Mouse (Mus musculus) lung, adult 2 months (tissue): ENCODE results near the gene Nckap1l.

Experiments used
- CTCF ChIP-seq: fragments of 200-500 bp; IDR thresholded peaks from 2 replicates; pipeline ENCODE4 v1.5.1; 2011; ENCODE audit warnings: mild to moderate bottlenecking, low read length, control low read depth; ENCODE audit not compliant: insufficient read depth
- POLR2A ChIP-seq: fragments of 200-500 bp; IDR thresholded peaks from 2 replicates; pipeline ENCODE4 v1.6.1; 2011; ENCODE audit warnings: low read depth, mild to moderate bottlenecking, control low read depth, low read length, borderline replicate concordance; ENCODE audit errors: extremely low read depth

GRCm38 (mm10) chr15:103496204-103497140 is 42.9 kb downstream of the Nckap1l start:
- TF ChIP-seq CTCF (no peak), POLR2A (no peak)
